Mouse (Mus musculus) kidney, adult 8-10 months (tissue): ENCODE results near the gene Sdhaf1.

Experiments used
- DNase-seq, 2 experiments: peaks; one replicate each; pipeline ENCODE4 v3.0.0; 2022

Gene Sdhaf1

GRCm38 (mm10) chr7:30291215-30292131, 32.2 kb downstream of the Sdhaf1 start, which contains the start of gene Clip3:
Gene Clip3, plus strand, starts transcription at chr7:30291728.
- no peak for DNase-seq

- no peak for DNase-seq
Observed at GRCm38 (mm10) chr7:30289714-30290399, 33.8 kb downstream of the Sdhaf1 start.

GRCm38 (mm10) chr7:30289071-30289713, 34.5 kb downstream of the Sdhaf1 start:
- DNase-seq: no peak

GRCm38 (mm10) chr7:30288046-30288445, 35.6 kb downstream of the Sdhaf1 start:
- DNase-seq: no peak

- no peak for DNase-seq
Observed at GRCm38 (mm10) chr7:30286701-30287410, 36.8 kb downstream of the Sdhaf1 start.

GRCm38 (mm10) chr7:30282740-30283139, 41.0 kb downstream of the Sdhaf1 start:
- no peak for DNase-seq

GRCm38 (mm10) chr7:30281522-30281921, 42.2 kb downstream of the Sdhaf1 start:
- DNase-seq: no peak

GRCm38 (mm10) chr7:30280670-30281138, 43.0 kb downstream of the Sdhaf1 start:
- peak; percentile 85 to 87 for DNase-seq

GRCm38 (mm10) chr7:30279951-30280669, 43.6 kb downstream of the Sdhaf1 start, which contains the start of the genes Thap8 and Wdr62:
Gene Thap8, plus strand, starts transcription at chr7:30280094.
Gene Wdr62, minus strand, starts transcription at chr7:30280419.
- peak; percentile 91 to 93 for DNase-seq

- DNase-seq: no peak
Observed at GRCm38 (mm10) chr7:30279536-30279935, 44.2 kb downstream of the Sdhaf1 start.

- no peak for DNase-seq
Observed at GRCm38 (mm10) chr7:30278911-30279310, 44.8 kb downstream of the Sdhaf1 start.

GRCm38 (mm10) chr7:30274383-30274782, 49.3 kb downstream of the Sdhaf1 start:
- no peak for DNase-seq
